Mouse (Mus musculus): ENCODE measurements around the gene Ovol1. TPM values are rescaled to one million over a fixed set of nuclear protein-coding genes. Genes with fewer than 3 reads are reported as not detected.
A peak's percentile ranks its signal among the peaks of the same experiment; 100 is the strongest.

Gene Ovol1
- total and polyA plus RNA-seq, 2 experiments from 2014 or later = 0.05 to 0.27 TPM

- Histone ChIP-seq H3K9me3 (ENCODE audit: low read length) (no peaks in the 10 kb centered on the region), H3K4me3 (ENCODE audit: low read depth, low read length) (no peak overlapping the region), H3K27ac (ENCODE audit: low read depth, low read length) (no peak overlapping the region), H3K27me3 (ENCODE audit: insufficient read depth, low read length) (peaks cover 64% of the 10 kb centered on the region), H3K9ac (replicated peaks; ENCODE audit: low read length, poor library complexity, severe bottlenecking) (no peak overlapping the region), H3K36me3 (ENCODE audit: insufficient read depth, low read length) (no peaks in the 10 kb centered on the region), H3K4me2 (ENCODE audit: low read depth, low read length, poor library complexity, severe bottlenecking) (peak overlapping the region; percentile 66; the same call in 1 of the 2 replicates), H3K4me1 (ENCODE audit: insufficient read depth, low read length) (0 out of 2 replicates have a peak, but pooled peaks cover 6% of the 10 kb centered on the region)
- TF ChIP-seq CTCF (IDR thresholded peaks at IDR 0.05) = no peak
- DNase-seq (ENCODE audit: low spot score) = no peak
- ATAC-seq (ENCODE audit: low FRiP score) = no peak
- 16% methylated on average over 8 of the region's 8 CpGs for WGBS
Observed at GRCm38 (mm10) chr19:5559229-5559628, 1.2 kb downstream of the Ovol1 start.

- no peak for TF ChIP-seq CTCF (IDR thresholded peaks at IDR 0.05)
- 56% methylated on average over 8 of the region's 8 CpGs for WGBS
Observed at GRCm38 (mm10) chr19:5558770-5559169, 1.7 kb downstream of the Ovol1 start.

GRCm38 (mm10) chr19:5558169-5558568 lies 2.3 kb downstream of the Ovol1 start:
- TF ChIP-seq CTCF (IDR thresholded peaks at IDR 0.05) = no peak
- H3K36me3 ChIP-seq (ENCODE audit: insufficient read depth, low read length) = no peaks in the 10 kb centered on the region
- DNase-seq (ENCODE audit: low spot score) (no peak), ATAC-seq (ENCODE audit: low FRiP score) (no peak)
- H3K9me3 ChIP-seq (ENCODE audit: low read length) = no peaks in the 10 kb centered on the region
- H3K27ac ChIP-seq (ENCODE audit: low read depth, low read length) = no peak overlapping the region
- H3K4me1 ChIP-seq (ENCODE audit: insufficient read depth, low read length) = 0 out of 2 replicates have a peak, but pooled peaks cover 6% of the 10 kb centered on the region
- no peak overlapping the region for H3K4me3 ChIP-seq (ENCODE audit: low read depth, low read length)
- no peak overlapping the region for H3K9ac ChIP-seq (replicated peaks; ENCODE audit: low read length, poor library complexity, severe bottlenecking)
- peaks cover 55% of the 10 kb centered on the region for H3K27me3 ChIP-seq (ENCODE audit: insufficient read depth, low read length)
- 39% methylated on average over 7 of the region's 7 CpGs for WGBS
- no peak overlapping the region for H3K4me2 ChIP-seq (ENCODE audit: low read depth, low read length, poor library complexity, severe bottlenecking)

More at GRCm38 (mm10) chr19:5558770-5559169, 1.7 kb downstream of the Ovol1 start:
- Histone ChIP-seq H3K9ac (replicated peaks; ENCODE audit: low read length, poor library complexity, severe bottlenecking) (no peak overlapping the region), H3K4me3 (ENCODE audit: low read depth, low read length) (no peak overlapping the region), H3K36me3 (ENCODE audit: insufficient read depth, low read length) (no peaks in the 10 kb centered on the region), H3K27ac (ENCODE audit: low read depth, low read length) (no peak overlapping the region), H3K4me1 (ENCODE audit: insufficient read depth, low read length) (0 out of 2 replicates have a peak, but pooled peaks cover 6% of the 10 kb centered on the region), H3K4me2 (ENCODE audit: low read depth, low read length, poor library complexity, severe bottlenecking) (no peak overlapping the region), H3K27me3 (ENCODE audit: insufficient read depth, low read length) (peaks cover 60% of the 10 kb centered on the region), H3K9me3 (ENCODE audit: low read length) (no peaks in the 10 kb centered on the region)
- ATAC-seq (ENCODE audit: low FRiP score) (no peak), DNase-seq (ENCODE audit: low spot score) (no peak)

- H3K9me3 ChIP-seq (ENCODE audit: low read length) = no peaks in the 10 kb centered on the region
- H3K36me3 ChIP-seq (ENCODE audit: insufficient read depth, low read length) = peaks cover 3% of the 10 kb centered on the region; the same call in 1 of the 2 replicates
- H3K4me1 ChIP-seq (ENCODE audit: insufficient read depth, low read length) = no peaks in the 10 kb centered on the region
- no peak overlapping the region for H3K9ac ChIP-seq (replicated peaks; ENCODE audit: low read length, poor library complexity, severe bottlenecking)
- no peak for TF ChIP-seq CTCF (IDR thresholded peaks at IDR 0.05)
- no peak overlapping the region for H3K4me3 ChIP-seq (ENCODE audit: low read depth, low read length)
- H3K27me3 ChIP-seq (ENCODE audit: insufficient read depth, low read length) = peaks cover 27% of the 10 kb centered on the region
- DNase-seq (ENCODE audit: low spot score) = no peak
- 85% methylated on average over 14 of the region's 14 CpGs for WGBS
- no peak for ATAC-seq (ENCODE audit: low FRiP score)
- H3K4me2 ChIP-seq (ENCODE audit: low read depth, low read length, poor library complexity, severe bottlenecking) = no peak overlapping the region
- no peak overlapping the region for H3K27ac ChIP-seq (ENCODE audit: low read depth, low read length)
Observed at GRCm38 (mm10) chr19:5554212-5554611, 6.2 kb downstream of the Ovol1 start.

GRCm38 (mm10) chr19:5553802-5554201 lies 6.6 kb downstream of the Ovol1 start:
- Histone ChIP-seq H3K4me1 (ENCODE audit: insufficient read depth, low read length) (no peaks in the 10 kb centered on the region), H3K4me3 (ENCODE audit: low read depth, low read length) (no peak overlapping the region), H3K9me3 (ENCODE audit: low read length) (no peaks in the 10 kb centered on the region), H3K4me2 (ENCODE audit: low read depth, low read length, poor library complexity, severe bottlenecking) (no peak overlapping the region), H3K27me3 (ENCODE audit: insufficient read depth, low read length) (peaks cover 22% of the 10 kb centered on the region), H3K36me3 (ENCODE audit: insufficient read depth, low read length) (peaks cover 3% of the 10 kb centered on the region; the same call in 1 of the 2 replicates), H3K27ac (ENCODE audit: low read depth, low read length) (no peak overlapping the region), H3K9ac (replicated peaks; ENCODE audit: low read length, poor library complexity, severe bottlenecking) (no peak overlapping the region)
- ATAC-seq (ENCODE audit: low FRiP score) (no peak), DNase-seq (ENCODE audit: low spot score) (no peak)
- no peak for TF ChIP-seq CTCF (IDR thresholded peaks at IDR 0.05)
- WGBS = 58% methylated on average over 8 of the region's 8 CpGs

GRCm38 (mm10) chr19:5547471-5548056 lies 12.9 kb downstream of the Ovol1 start:
- WGBS = 81% methylated on average over 4 of the region's 4 CpGs
- DNase-seq (ENCODE audit: low spot score) = no peak
- Histone ChIP-seq H3K27me3 (ENCODE audit: insufficient read depth, low read length) (no peaks in the 10 kb centered on the region), H3K36me3 (ENCODE audit: insufficient read depth, low read length) (peaks cover 3% of the 10 kb centered on the region; the same call in 1 of the 2 replicates), H3K9ac (replicated peaks; ENCODE audit: low read length, poor library complexity, severe bottlenecking) (no peak overlapping the region), H3K4me1 (ENCODE audit: insufficient read depth, low read length) (no peaks in the 10 kb centered on the region), H3K27ac (ENCODE audit: low read depth, low read length) (no peak overlapping the region), H3K4me2 (ENCODE audit: low read depth, low read length, poor library complexity, severe bottlenecking) (no peak overlapping the region), H3K4me3 (ENCODE audit: low read depth, low read length) (no peak overlapping the region), H3K9me3 (ENCODE audit: low read length) (no peaks in the 10 kb centered on the region)
- ATAC-seq (ENCODE audit: low FRiP score) = no peak
- TF ChIP-seq CTCF (IDR thresholded peaks at IDR 0.05) = no peak
